Mouse (Mus musculus) ES-Bruce4 (cell line): Measurements from ENCODE around the gene Vdac1.

Source experiments
- CTCF ChIP-seq: IDR thresholded peaks from one replicate; pipeline ENCODE4 v1.8.1; 2011; ENCODE audit warnings: low read depth, low read length
- POLR2A ChIP-seq: IDR thresholded peaks from one replicate; pipeline ENCODE4 v1.8.1; 2011; ENCODE audit warnings: low read length; ENCODE audit not compliant: insufficient read depth

GRCm38 (mm10) chr11:52409316-52409715, 48.7 kb downstream of the Vdac1 start:
- TF ChIP-seq CTCF: no peak
- no peak for TF ChIP-seq POLR2A
